Mouse (Mus musculus): ENCODE data around the gene Tmem256.

DNA sequence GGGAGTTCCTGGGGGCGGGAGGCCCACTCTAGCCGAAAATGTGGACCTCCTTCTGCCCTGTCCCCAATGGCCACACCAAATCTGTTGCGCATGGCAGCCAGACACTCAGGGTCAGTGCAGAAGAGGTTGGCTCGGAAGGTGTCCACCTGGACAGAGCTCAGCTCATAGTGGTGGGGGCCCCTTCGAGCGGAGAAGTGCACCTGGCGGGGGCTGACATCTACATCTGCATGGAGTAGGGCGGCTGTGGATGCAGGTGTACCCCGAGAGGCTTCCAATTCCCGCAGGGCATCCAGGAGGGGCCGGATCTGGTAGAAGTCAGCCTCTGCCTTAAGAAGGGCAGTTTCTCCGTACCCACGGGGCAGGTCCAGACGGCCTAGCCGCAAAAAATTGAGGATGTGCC is 41.4 kb downstream of the Tmem256 start:
- TF ChIP-seq POLR2A (IDR thresholded peaks at IDR 0.05; ENCODE audit: extremely low read depth, insufficient read depth, low read length) = no peak
- TF ChIP-seq CTCF (IDR thresholded peaks at IDR 0.05; ENCODE audit: low read depth, low read length) = no peak
